Mouse (Mus musculus): ENCODE data around the gene Renbp. TPM values are rescaled to one million over a fixed set of nuclear protein-coding genes. Genes with fewer than 3 reads are reported as not detected.

The Renbp gene
- polyA plus RNA-seq, 1 experiment from 2014 or later: 10.9 TPM

DNA sequence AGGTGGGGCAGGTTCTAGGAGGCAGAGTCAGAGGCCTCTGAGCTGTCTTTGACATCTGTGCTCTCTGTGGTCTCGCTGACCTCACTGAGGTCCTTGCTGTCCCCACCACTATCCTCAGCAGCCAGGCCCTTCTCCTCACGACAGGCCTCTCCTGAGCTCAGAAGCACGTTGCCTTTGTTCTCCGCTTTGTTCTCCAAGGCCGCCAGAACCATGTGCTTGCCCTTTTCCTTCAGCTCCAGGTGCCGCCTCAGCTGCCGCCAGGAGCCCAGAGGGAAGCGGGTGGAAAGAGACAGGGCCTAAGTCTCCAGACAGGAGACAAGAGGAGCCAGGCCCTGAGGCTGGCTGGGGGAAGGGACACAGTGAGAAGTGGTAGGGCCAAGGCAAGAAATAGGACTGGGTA, 13.7 kb downstream of the Renbp start:
- Histone ChIP-seq H3K9me3 (no peaks in the 10 kb centered on the region), H3K4me1 (peaks cover 8% of the 10 kb centered on the region), H3K4me2 (no peak overlapping the region), H3K4me3 (no peak overlapping the region), H3K9ac (no peak overlapping the region), H3K27me3 (replicated peaks) (no peaks in the 10 kb centered on the region), H3K36me3 (replicated peaks) (no peaks in the 10 kb centered on the region), H3K27ac (no peak overlapping the region)
- no peak for ATAC-seq (replicated peaks)
- WGBS: 74% methylated on average over 8 of the region's 8 CpGs

GRCm38 (mm10) chrX:73914827-73915703, 15.6 kb downstream of the Renbp start:
- H3K36me3 ChIP-seq (replicated peaks): no peaks in the 10 kb centered on the region
- peaks cover 2% of the 10 kb centered on the region; the same call in 1 of the 2 replicates for H3K4me1 ChIP-seq
- peak overlapping the region; percentile 45 for H3K4me2 ChIP-seq
- peak overlapping the region; percentile 25 for H3K4me3 ChIP-seq
- H3K9me3 ChIP-seq: no peaks in the 10 kb centered on the region
- WGBS: 28% methylated on average over 31 of the region's 31 CpGs
- peak overlapping the region; percentile 38; the same call in 1 of the 2 replicates for H3K9ac ChIP-seq
- H3K27ac ChIP-seq: peak overlapping the region; percentile 79
- peak; percentile 98 for ATAC-seq (replicated peaks)
- H3K27me3 ChIP-seq (replicated peaks): no peaks in the 10 kb centered on the region

- Histone ChIP-seq H3K36me3 (replicated peaks) (no peaks in the 10 kb centered on the region), H3K9ac (no peak overlapping the region), H3K4me2 (no peak overlapping the region), H3K4me3 (no peak overlapping the region), H3K4me1 (peaks cover 2% of the 10 kb centered on the region; the same call in 1 of the 2 replicates), H3K27me3 (replicated peaks) (no peaks in the 10 kb centered on the region), H3K27ac (no peak overlapping the region), H3K9me3 (no peaks in the 10 kb centered on the region)
- no peak for ATAC-seq (replicated peaks)
- 77% methylated on average over 2 of the region's 2 CpGs for WGBS
Measured at GRCm38 (mm10) chrX:73911588-73911987, 19.1 kb downstream of the Renbp start.

GRCm38 (mm10) chrX:73911156-73911555, 19.5 kb downstream of the Renbp start:
- no peak for ATAC-seq (replicated peaks)
- Histone ChIP-seq H3K4me3 (no peak overlapping the region), H3K27me3 (replicated peaks) (no peaks in the 10 kb centered on the region), H3K27ac (no peak overlapping the region), H3K4me2 (0 out of 2 replicates have a peak overlapping the region, but pooled peaks have one; percentile 26), H3K9me3 (no peaks in the 10 kb centered on the region), H3K36me3 (replicated peaks) (no peaks in the 10 kb centered on the region), H3K9ac (no peak overlapping the region), H3K4me1 (peaks cover 2% of the 10 kb centered on the region; the same call in 1 of the 2 replicates)
- 31% methylated on average over 26 of the region's 26 CpGs for WGBS

DNA sequence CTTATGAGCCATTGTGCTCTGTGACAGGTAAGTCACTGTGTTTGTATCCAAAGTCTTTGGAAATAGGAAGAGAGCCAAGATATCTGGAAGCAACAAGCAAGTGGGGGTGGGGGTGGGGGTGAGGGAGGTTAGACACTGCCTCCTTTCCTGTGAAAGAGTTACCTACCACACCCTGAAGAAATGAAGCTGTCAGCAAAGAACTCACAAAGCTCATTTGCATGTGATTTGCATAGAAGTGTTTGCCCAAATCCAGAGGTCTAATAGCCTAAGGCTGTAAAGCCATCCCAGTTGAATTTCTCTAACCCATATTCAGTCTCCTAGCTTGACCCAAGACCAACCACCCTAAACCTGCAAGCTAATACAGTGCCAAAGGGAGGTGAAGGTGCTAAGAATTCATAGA, 20.2 kb downstream of the Renbp start:
- Histone ChIP-seq H3K27me3 (replicated peaks) (no peaks in the 10 kb centered on the region), H3K9ac (no peak overlapping the region), H3K36me3 (replicated peaks) (no peaks in the 10 kb centered on the region), H3K4me3 (no peak overlapping the region), H3K4me2 (no peak overlapping the region), H3K4me1 (peaks cover 2% of the 10 kb centered on the region; the same call in 1 of the 2 replicates), H3K27ac (no peak overlapping the region), H3K9me3 (no peaks in the 10 kb centered on the region)
- no peak for ATAC-seq (replicated peaks)

DNA sequence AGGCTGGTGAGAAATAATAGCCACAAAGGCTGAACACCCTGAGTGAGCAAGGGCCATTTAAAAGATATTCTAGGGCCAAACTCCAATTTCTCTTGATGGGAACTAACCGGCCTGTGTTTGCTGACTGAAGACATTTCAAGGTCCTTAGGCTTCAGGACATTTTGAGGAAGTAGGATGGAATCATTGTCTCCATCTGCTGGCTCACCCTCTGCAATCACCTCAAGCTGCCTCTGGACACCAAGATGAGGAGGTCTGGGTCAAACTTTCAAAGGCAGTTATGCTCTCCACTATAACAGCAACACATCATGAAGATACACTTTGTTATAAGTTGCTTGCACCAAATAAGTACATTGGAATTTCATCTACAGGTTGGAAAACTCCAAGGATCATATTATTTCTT, 20.6 kb downstream of the Renbp start:
- ATAC-seq (replicated peaks): no peak
- no peak overlapping the region for H3K4me3 ChIP-seq
- H3K36me3 ChIP-seq (replicated peaks): no peaks in the 10 kb centered on the region
- H3K27me3 ChIP-seq (replicated peaks): no peaks in the 10 kb centered on the region
- H3K9ac ChIP-seq: no peak overlapping the region
- H3K4me2 ChIP-seq: no peak overlapping the region
- no peaks in the 10 kb centered on the region for H3K9me3 ChIP-seq
- no peak overlapping the region for H3K27ac ChIP-seq
- 91% methylated on average over 1 of the region's 1 CpGs for WGBS
- H3K4me1 ChIP-seq: peaks cover 2% of the 10 kb centered on the region; the same call in 1 of the 2 replicates

GRCm38 (mm10) chrX:73897959-73898358, 32.7 kb downstream of the Renbp start:
- no peak overlapping the region for H3K4me2 ChIP-seq
- WGBS: 70% methylated on average over 3 of the region's 3 CpGs

DNA sequence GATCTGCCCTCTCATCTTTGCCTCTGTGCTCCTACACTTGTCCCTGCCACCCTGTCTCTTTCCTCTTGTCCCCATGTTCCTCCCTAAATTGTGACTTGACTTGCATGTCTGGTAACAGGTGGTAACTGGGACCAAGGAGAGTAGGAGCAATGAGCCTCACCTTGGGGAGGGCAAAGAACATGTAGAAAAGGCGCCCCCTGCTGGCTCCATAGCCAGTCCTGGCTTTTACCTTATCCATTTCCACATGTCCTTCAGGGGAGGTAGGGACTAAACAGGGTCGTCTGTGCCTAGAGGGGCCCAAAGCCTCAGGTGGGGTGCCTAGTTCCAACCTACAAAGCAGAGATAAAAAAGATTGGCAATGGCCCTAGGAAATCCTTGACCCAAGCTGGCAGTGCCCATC, 34.9 kb downstream of the Renbp start, which contains the start of gene L1cam:
TSS of gene L1cam (minus strand) at position 387 of the 400 bp plus-strand sequence.
- H3K9me3 ChIP-seq: no peaks in the 10 kb centered on the region
- WGBS: 14% methylated on average over 2 of the region's 2 CpGs
- no peak for ATAC-seq (replicated peaks)
- H3K4me1 ChIP-seq: no peaks in the 10 kb centered on the region
- no peak within 1 kb of the TSS for H3K4me3 ChIP-seq
- no peaks in the 10 kb centered on the region for H3K27me3 ChIP-seq (replicated peaks)
- H3K27ac ChIP-seq: no peak within 1 kb of the TSS
- H3K9ac ChIP-seq: no peak within 1 kb of the TSS
- no peaks in the 10 kb centered on the region for H3K36me3 ChIP-seq (replicated peaks)
- no peak within 1 kb of the TSS for H3K4me2 ChIP-seq

More at GRCm38 (mm10) chrX:73897959-73898358, 32.7 kb downstream of the Renbp start:
- Histone ChIP-seq H3K36me3 (replicated peaks) (no peaks in the 10 kb centered on the region), H3K4me1 (no peaks in the 10 kb centered on the region), H3K27ac (no peak overlapping the region), H3K9me3 (no peaks in the 10 kb centered on the region), H3K4me3 (no peak overlapping the region), H3K27me3 (replicated peaks) (no peaks in the 10 kb centered on the region), H3K9ac (no peak overlapping the region)
- ATAC-seq (replicated peaks): no peak

DNA sequence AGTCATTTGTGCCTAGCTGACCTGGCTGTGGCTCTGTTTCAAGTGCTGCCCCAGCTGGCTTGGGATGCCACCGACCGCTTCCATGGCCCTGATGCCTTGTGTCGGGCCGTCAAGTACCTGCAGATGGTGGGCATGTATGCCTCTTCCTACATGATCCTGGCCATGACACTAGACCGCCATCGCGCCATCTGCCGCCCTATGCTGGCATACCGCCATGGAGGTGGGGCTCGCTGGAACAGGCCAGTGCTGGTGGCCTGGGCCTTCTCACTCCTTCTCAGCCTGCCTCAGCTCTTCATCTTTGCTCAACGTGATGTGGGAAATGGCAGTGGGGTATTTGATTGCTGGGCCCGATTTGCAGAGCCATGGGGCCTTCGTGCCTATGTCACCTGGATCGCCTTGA, 37.8 kb downstream of the Renbp start:
- Histone ChIP-seq H3K9ac (no peak overlapping the region), H3K4me3 (no peak overlapping the region), H3K4me2 (no peak overlapping the region), H3K27me3 (replicated peaks) (no peaks in the 10 kb centered on the region), H3K4me1 (no peaks in the 10 kb centered on the region), H3K27ac (no peak overlapping the region), H3K36me3 (replicated peaks) (no peaks in the 10 kb centered on the region), H3K9me3 (no peaks in the 10 kb centered on the region)
- no peak for ATAC-seq (replicated peaks)
- WGBS: 93% methylated on average over 14 of the region's 14 CpGs

- Histone ChIP-seq H3K9ac (no peak within 1 kb of the TSS), H3K27me3 (replicated peaks) (no peaks in the 10 kb centered on the region), H3K4me1 (no peaks in the 10 kb centered on the region), H3K36me3 (replicated peaks) (no peaks in the 10 kb centered on the region), H3K4me2 (no peak within 1 kb of the TSS), H3K27ac (no peak within 1 kb of the TSS), H3K9me3 (no peaks in the 10 kb centered on the region), H3K4me3 (no peak within 1 kb of the TSS)
- 87% methylated on average over 6 of the region's 6 CpGs for WGBS
- no peak for ATAC-seq (replicated peaks)
Measured at GRCm38 (mm10) chrX:73891551-73892152, 39.0 kb downstream of the Renbp start, which contains the start of gene Avpr2. TSS of gene Avpr2 (plus strand) at chrX:73892102.

DNA sequence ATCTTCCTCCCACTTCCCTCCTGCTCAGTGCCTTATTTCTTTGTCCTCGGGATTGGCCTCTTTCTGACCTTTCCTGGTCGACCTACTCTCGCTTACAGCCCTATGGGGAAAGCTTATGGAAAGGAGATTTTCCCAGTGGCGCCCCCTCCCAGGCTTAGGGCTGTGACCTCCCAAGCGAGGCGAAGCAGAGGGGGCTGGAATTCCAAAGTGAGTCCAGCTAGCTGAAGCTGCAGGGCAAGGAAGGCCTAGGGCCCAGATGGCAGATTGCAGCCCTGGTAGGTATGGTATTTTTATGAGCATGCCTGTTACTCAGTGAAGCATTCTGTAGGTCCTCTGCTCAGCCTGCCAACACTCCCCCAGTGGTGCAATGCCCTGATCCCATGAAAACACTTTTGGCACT, 49.2 kb downstream of the Renbp start:
- Histone ChIP-seq H3K27ac (peak overlapping the region; percentile 81), H3K9me3 (no peaks in the 10 kb centered on the region), H3K27me3 (replicated peaks) (no peaks in the 10 kb centered on the region), H3K9ac (no peak overlapping the region; the same call in 1 of the 2 replicates), H3K4me3 (peak overlapping the region; percentile 60), H3K4me2 (peak overlapping the region; percentile 57), H3K4me1 (peaks cover 22% of the 10 kb centered on the region), H3K36me3 (replicated peaks) (no peaks in the 10 kb centered on the region)
- ATAC-seq (replicated peaks): peak; percentile 18
- 20% methylated on average over 6 of the region's 6 CpGs for WGBS

GRCm38 (mm10) chrX:73881036-73881427, 49.6 kb downstream of the Renbp start:
- peak; percentile 59 for ATAC-seq (replicated peaks)
- WGBS: 24% methylated on average over 16 of the region's 16 CpGs
- H3K9me3 ChIP-seq: no peaks in the 10 kb centered on the region

More at GRCm38 (mm10) chrX:73881036-73881427, 49.6 kb downstream of the Renbp start:
- Histone ChIP-seq H3K4me1 (peaks cover 25% of the 10 kb centered on the region), H3K36me3 (replicated peaks) (no peaks in the 10 kb centered on the region), H3K9ac (peak overlapping the region; percentile 68), H3K27me3 (replicated peaks) (no peaks in the 10 kb centered on the region), H3K4me3 (peak overlapping the region; percentile 60), H3K4me2 (peak overlapping the region; percentile 57), H3K27ac (peak overlapping the region; percentile 81)
